Mouse (Mus musculus) gastrocnemius, postnatal 36 days (tissue): ENCODE results near the gene Rhbdd1. TPM values are rescaled to one million over a fixed set of nuclear protein-coding genes. Genes with fewer than 3 reads are reported as not detected.
A peak's percentile ranks its signal among the peaks of the same experiment; 100 is the strongest.

Experiments
- DNase-seq, 2 experiments: peaks; one replicate each; pipeline ENCODE4 v3.0.0; 2022
- intact Hi-C: fragments of 180-260 bp; cut with DNase I; formaldehyde crosslinking; loops from one replicate; pipeline ENCODE4 v1.15.1; 2025
- microRNA-seq, 2 experiments: library from miRNA; unstranded; fragments of <30 nt; microRNA quantifications; one replicate each; pipeline ENCODE4 v1.2.0; 2021
- total RNA-seq, 2 experiments: library from RNA; stranded (reverse); gene quantifications; 2 replicates each; pipeline ENCODE4 v1.2.3; 2021

Rhbdd1 gene
- total RNA-seq, 2 experiments from 2014 or later = 6.4 to 7.7 TPM

DNA sequence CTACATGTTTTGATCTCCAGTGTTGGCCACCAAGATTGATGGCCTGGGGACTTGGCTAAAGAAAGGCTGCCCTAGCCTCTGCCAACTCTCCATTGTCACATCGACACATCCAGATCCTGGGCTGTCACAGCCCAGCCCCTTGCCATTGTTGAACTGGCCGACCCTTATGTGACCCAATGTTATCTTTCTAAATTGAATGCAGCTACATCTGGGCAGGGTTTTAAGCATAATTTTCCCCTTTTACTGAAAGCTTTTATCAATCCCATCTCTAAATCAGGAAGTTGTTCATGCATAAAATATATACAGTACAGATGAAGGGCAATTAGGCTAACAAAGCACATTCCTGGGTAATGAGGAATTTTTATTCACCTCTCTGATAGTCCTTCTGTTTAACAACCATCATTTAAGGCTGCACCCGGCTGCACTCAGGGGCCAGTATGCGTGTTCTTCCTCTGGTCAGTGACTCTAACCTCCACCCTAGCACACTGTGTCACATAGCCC is 158.3 kb downstream of the Rhbdd1 start:
- no peak for DNase-seq

DNA sequence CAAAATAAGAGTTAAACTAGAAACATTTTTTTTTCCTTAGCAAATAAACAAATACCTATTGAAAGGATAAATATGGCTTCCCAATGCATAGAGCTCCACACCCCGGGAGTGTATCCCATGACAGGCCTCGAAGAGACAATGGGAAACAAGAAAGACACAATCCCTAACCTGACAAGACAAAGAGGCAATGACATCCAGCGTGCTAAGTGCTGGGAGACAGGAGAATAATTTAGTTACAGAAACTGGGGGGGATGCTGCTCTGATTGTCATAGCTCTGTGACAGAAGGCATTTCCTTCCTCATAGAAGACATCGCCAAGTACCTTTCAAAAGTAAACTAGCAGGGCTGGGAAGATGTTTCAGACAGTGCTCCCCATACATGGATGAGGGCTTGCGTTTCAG is 159.0 kb downstream of the Rhbdd1 start:
- DNase-seq = no peak
- intact Hi-C loops = loop anchor here (2.0 to 5.0 kb wide), 2 partner anchors 168 to 1160 kb away; no protein-coding TSS in a partner anchor

More for the DNA sequence above, 158.3 kb downstream of the Rhbdd1 start:
- intact Hi-C loops = loop anchor here (2.0 kb wide), 1 partner anchor 1160 kb away; no protein-coding TSS in a partner anchor

GRCm38 (mm10) chr1:82475821-82476220 is 159.6 kb downstream of the Rhbdd1 start:
- intact Hi-C loops = loop anchor here (1.0 to 5.0 kb wide), 3 partner anchors 169 to 1161 kb away; no protein-coding TSS in a partner anchor
- DNase-seq = no peak

DNA sequence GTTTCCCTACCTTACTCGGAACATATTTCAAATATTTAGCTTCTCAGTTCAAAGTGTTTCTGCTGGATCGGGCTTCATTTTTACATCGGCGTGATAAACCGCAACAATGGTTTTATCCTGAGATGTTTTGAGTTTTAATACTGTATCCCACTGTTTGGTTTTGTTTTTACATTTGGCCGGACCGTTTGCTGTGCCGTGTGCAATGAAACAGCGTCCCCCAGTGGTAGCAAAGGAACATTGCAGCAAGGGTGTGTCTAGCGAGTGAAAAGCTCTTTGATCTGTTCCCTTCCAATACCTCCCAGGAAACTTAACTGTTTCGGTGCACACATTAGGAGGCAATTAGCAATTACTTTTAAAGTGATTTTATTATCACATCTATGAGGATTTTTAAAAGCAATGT is 160.0 kb downstream of the Rhbdd1 start:
- intact Hi-C loops = loop anchor here (1.0 to 5.0 kb wide), 2 partner anchors 169 to 184 kb away; no protein-coding TSS in a partner anchor
- no peak for DNase-seq

DNA sequence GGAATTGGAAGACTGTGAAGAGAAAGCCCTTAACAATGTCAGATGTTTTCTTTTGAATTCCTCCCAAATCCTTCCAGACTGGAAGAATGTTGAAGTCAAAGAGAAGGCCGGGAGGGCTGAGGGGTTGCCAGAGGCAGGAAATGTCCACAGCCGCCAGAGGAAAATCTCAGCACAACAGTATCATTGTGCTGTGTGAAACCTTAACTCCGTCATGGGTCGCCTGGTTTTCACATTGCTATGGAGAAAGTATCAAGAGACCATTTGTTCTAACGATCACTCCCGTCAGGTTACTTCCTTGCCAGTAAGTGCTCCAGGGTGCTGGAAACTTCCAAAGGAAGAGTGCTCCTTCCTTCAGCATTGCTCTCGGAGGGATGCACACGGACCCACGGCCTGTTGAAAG is 160.5 kb downstream of the Rhbdd1 start:
- DNase-seq = peak in 1 of 2 experiments; percentile 53
- intact Hi-C loops = loop anchor here (1.0 to 5.0 kb wide), 2 partner anchors 169 to 184 kb away; no protein-coding TSS in a partner anchor

GRCm38 (mm10) chr1:82479696-82480487 is 163.6 kb downstream of the Rhbdd1 start:
- intact Hi-C loops = loop anchor here (5.0 kb wide), 1 partner anchor 173 kb away; no protein-coding TSS in a partner anchor
- DNase-seq = no peak

- intact Hi-C loops = no loop called here
- DNase-seq = no peak
Measured at GRCm38 (mm10) chr1:82482371-82482770, 166.1 kb downstream of the Rhbdd1 start.

- intact Hi-C loops = no loop called here
- no peak for DNase-seq
Measured at GRCm38 (mm10) chr1:82486371-82486770, 170.1 kb downstream of the Rhbdd1 start.

DNA sequence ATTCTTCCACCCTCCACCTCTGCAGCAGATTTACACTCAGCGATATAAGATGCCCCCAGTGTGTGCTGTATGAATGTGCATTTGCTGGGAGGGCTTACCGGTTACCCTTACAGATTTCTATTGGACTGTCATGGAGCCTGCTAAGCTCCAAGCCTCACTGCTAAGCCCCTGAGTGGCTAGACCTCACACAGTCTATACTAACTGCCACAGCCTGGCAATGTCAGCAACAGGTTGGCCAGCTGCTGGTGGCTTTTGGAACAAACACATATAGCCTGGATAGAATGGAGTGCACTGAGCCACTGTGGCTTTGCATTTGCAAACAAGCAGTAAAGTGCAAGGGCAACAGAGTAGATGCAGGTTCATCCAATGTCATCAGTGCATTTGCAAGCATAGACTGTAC is 175.7 kb downstream of the Rhbdd1 start:
- DNase-seq = no peak
- intact Hi-C loops = no loop called here

Small RNA genes within 50 kb of the gene (microRNA-seq; reads per million reads assigned to microRNA genes)
- 0 reads per million in 2 experiments for gene Gm22112

Other genes starting within 250 kb of the Rhbdd1 start
- gene Gm9747, start 83.3 kb upstream of the Rhbdd1 start, total RNA-seq = not detected
- gene Irs1, start 25.0 kb upstream of the Rhbdd1 start, total RNA-seq = 10 to 100 TPM; 46.4 to 49.6 TPM